Mouse (Mus musculus): Measurements from ENCODE around the gene Gm21954. TPM values are rescaled to one million over a fixed set of nuclear protein-coding genes. Genes with fewer than 3 reads are reported as not detected.
A peak's percentile ranks its signal among the peaks of the same experiment; 100 is the strongest.

Gm21954 gene
- polyA plus RNA-seq (2016; fragmentation: Nextera tagmentation; extraction: Ambion mirVana): not detected in 2 replicates

GRCm38 (mm10) chr3:55472110-55472509 is at the start of gene Gm21954:
Gene Gm21954 (minus strand): TSS chr3:55472210.
- H3K9ac ChIP-seq: no peak within 1 kb of the TSS
- H3K9me3 ChIP-seq (replicated peaks): no peaks in the 10 kb centered on the region
- no peaks in the 10 kb centered on the region for H3K27me3 ChIP-seq (replicated peaks)
- no peak within 1 kb of the TSS for H3K27ac ChIP-seq (ENCODE audit: poor library complexity, severe bottlenecking)
- no peak for ATAC-seq (ENCODE audit: insufficient number of reproducible peaks, low FRiP score)
- H3K4me1 ChIP-seq (replicated peaks): no peaks in the 10 kb centered on the region
- WGBS: 77% methylated on average over 2 of the region's 2 CpGs
- H3K36me3 ChIP-seq: no peaks in the 10 kb centered on the region
- no peak within 1 kb of the TSS for H3K4me3 ChIP-seq
- no peak within 1 kb of the TSS for H3K4me2 ChIP-seq

GRCm38 (mm10) chr3:55521776-55522175 is 49.8 kb upstream of the Gm21954 start:
- Histone ChIP-seq H3K4me1 (replicated peaks) (0 out of 2 replicates have a peak, but pooled peaks cover 3% of the 10 kb centered on the region), H3K27ac (ENCODE audit: poor library complexity, severe bottlenecking) (no peak overlapping the region), H3K9me3 (replicated peaks) (no peaks in the 10 kb centered on the region), H3K36me3 (no peaks in the 10 kb centered on the region), H3K27me3 (replicated peaks) (no peaks in the 10 kb centered on the region), H3K4me3 (no peak overlapping the region), H3K9ac (no peak overlapping the region), H3K4me2 (no peak overlapping the region)
- ATAC-seq (ENCODE audit: insufficient number of reproducible peaks, low FRiP score): no peak
- 76% methylated on average over 8 of the region's 8 CpGs for WGBS

- WGBS: 25% methylated on average over 12 of the region's 12 CpGs
- no peak overlapping the region for H3K9ac ChIP-seq
- H3K36me3 ChIP-seq: no peaks in the 10 kb centered on the region
- H3K27me3 ChIP-seq (replicated peaks): no peaks in the 10 kb centered on the region
- no peak overlapping the region for H3K27ac ChIP-seq (ENCODE audit: poor library complexity, severe bottlenecking)
- H3K9me3 ChIP-seq (replicated peaks): no peaks in the 10 kb centered on the region
- H3K4me2 ChIP-seq: peak overlapping the region; percentile 13; the same call in 1 of the 2 replicates
- H3K4me1 ChIP-seq (replicated peaks): 0 out of 2 replicates have a peak, but pooled peaks cover 3% of the 10 kb centered on the region
- ATAC-seq (ENCODE audit: insufficient number of reproducible peaks, low FRiP score): no peak
- H3K4me3 ChIP-seq: no peak overlapping the region
These were observed 48.5 kb upstream of the Gm21954 start for GRCm38 (mm10) chr3:55520240-55521180.

- Histone ChIP-seq H3K4me1 (replicated peaks) (0 out of 2 replicates have a peak, but pooled peaks cover 3% of the 10 kb centered on the region), H3K4me2 (no peak overlapping the region; the same call in 1 of the 2 replicates), H3K27ac (ENCODE audit: poor library complexity, severe bottlenecking) (no peak overlapping the region), H3K9me3 (replicated peaks) (no peaks in the 10 kb centered on the region), H3K36me3 (no peaks in the 10 kb centered on the region), H3K9ac (no peak overlapping the region), H3K27me3 (replicated peaks) (no peaks in the 10 kb centered on the region), H3K4me3 (no peak overlapping the region)
- no peak for ATAC-seq (ENCODE audit: insufficient number of reproducible peaks, low FRiP score)
- WGBS: 61% methylated on average over 17 of the region's 17 CpGs
These were observed 45.5 kb upstream of the Gm21954 start for GRCm38 (mm10) chr3:55517454-55518014.

GRCm38 (mm10) chr3:55515966-55516365 is 44.0 kb upstream of the Gm21954 start:
- no peak overlapping the region for H3K4me3 ChIP-seq
- WGBS: 83% methylated on average over 5 of the region's 5 CpGs

GRCm38 (mm10) chr3:55511658-55512057 is 39.6 kb upstream of the Gm21954 start:
- 0 out of 2 replicates have a peak, but pooled peaks cover 3% of the 10 kb centered on the region for H3K4me1 ChIP-seq (replicated peaks)
- no peak for ATAC-seq (ENCODE audit: insufficient number of reproducible peaks, low FRiP score)
- WGBS: 53% methylated on average over 6 of the region's 6 CpGs

More at GRCm38 (mm10) chr3:55515966-55516365, 44.0 kb upstream of the Gm21954 start:
- no peaks in the 10 kb centered on the region for H3K36me3 ChIP-seq
- no peak overlapping the region for H3K27ac ChIP-seq (ENCODE audit: poor library complexity, severe bottlenecking)
- no peak overlapping the region for H3K4me2 ChIP-seq
- ATAC-seq (ENCODE audit: insufficient number of reproducible peaks, low FRiP score): no peak
- H3K4me1 ChIP-seq (replicated peaks): 0 out of 2 replicates have a peak, but pooled peaks cover 3% of the 10 kb centered on the region
- no peaks in the 10 kb centered on the region for H3K27me3 ChIP-seq (replicated peaks)
- H3K9me3 ChIP-seq (replicated peaks): no peaks in the 10 kb centered on the region
- H3K9ac ChIP-seq: no peak overlapping the region

GRCm38 (mm10) chr3:55510198-55510597 is 38.2 kb upstream of the Gm21954 start:
- Histone ChIP-seq H3K27ac (ENCODE audit: poor library complexity, severe bottlenecking) (no peak overlapping the region), H3K4me3 (no peak overlapping the region), H3K4me2 (no peak overlapping the region), H3K27me3 (replicated peaks) (no peaks in the 10 kb centered on the region), H3K4me1 (replicated peaks) (0 out of 2 replicates have a peak, but pooled peaks cover 3% of the 10 kb centered on the region), H3K9ac (no peak overlapping the region), H3K9me3 (replicated peaks) (0 out of 2 replicates have a peak, but pooled peaks cover 3% of the 10 kb centered on the region), H3K36me3 (no peaks in the 10 kb centered on the region)
- ATAC-seq (ENCODE audit: insufficient number of reproducible peaks, low FRiP score): no peak
- 71% methylated on average over 7 of the region's 7 CpGs for WGBS

More at GRCm38 (mm10) chr3:55511658-55512057, 39.6 kb upstream of the Gm21954 start:
- no peaks in the 10 kb centered on the region for H3K27me3 ChIP-seq (replicated peaks)
- no peak overlapping the region for H3K9ac ChIP-seq
- H3K9me3 ChIP-seq (replicated peaks): no peaks in the 10 kb centered on the region
- H3K4me3 ChIP-seq: no peak overlapping the region
- H3K4me2 ChIP-seq: no peak overlapping the region
- no peak overlapping the region for H3K27ac ChIP-seq (ENCODE audit: poor library complexity, severe bottlenecking)
- H3K36me3 ChIP-seq: no peaks in the 10 kb centered on the region

GRCm38 (mm10) chr3:55499298-55499697 is 27.3 kb upstream of the Gm21954 start:
- Histone ChIP-seq H3K27me3 (replicated peaks) (no peaks in the 10 kb centered on the region), H3K9me3 (replicated peaks) (no peaks in the 10 kb centered on the region), H3K9ac (no peak overlapping the region), H3K4me1 (replicated peaks) (no peaks in the 10 kb centered on the region), H3K4me2 (no peak overlapping the region), H3K4me3 (no peak overlapping the region), H3K36me3 (no peaks in the 10 kb centered on the region), H3K27ac (ENCODE audit: poor library complexity, severe bottlenecking) (no peak overlapping the region)
- 87% methylated on average over 7 of the region's 7 CpGs for WGBS
- no peak for ATAC-seq (ENCODE audit: insufficient number of reproducible peaks, low FRiP score)

- H3K4me2 ChIP-seq: no peak overlapping the region
- WGBS: 85% methylated on average over 9 of the region's 9 CpGs
These were observed 24.5 kb upstream of the Gm21954 start for GRCm38 (mm10) chr3:55496462-55496941.

GRCm38 (mm10) chr3:55495866-55496265 is 23.9 kb upstream of the Gm21954 start:
- H3K4me3 ChIP-seq: no peak overlapping the region
- 54% methylated on average over 4 of the region's 4 CpGs for WGBS
- no peak overlapping the region for H3K4me2 ChIP-seq
- no peaks in the 10 kb centered on the region for H3K27me3 ChIP-seq (replicated peaks)
- no peaks in the 10 kb centered on the region for H3K9me3 ChIP-seq (replicated peaks)
- H3K9ac ChIP-seq: no peak overlapping the region
- H3K36me3 ChIP-seq: no peaks in the 10 kb centered on the region
- no peak for ATAC-seq (ENCODE audit: insufficient number of reproducible peaks, low FRiP score)
- no peak overlapping the region for H3K27ac ChIP-seq (ENCODE audit: poor library complexity, severe bottlenecking)
- no peaks in the 10 kb centered on the region for H3K4me1 ChIP-seq (replicated peaks)

More at GRCm38 (mm10) chr3:55496462-55496941, 24.5 kb upstream of the Gm21954 start:
- Histone ChIP-seq H3K27ac (ENCODE audit: poor library complexity, severe bottlenecking) (no peak overlapping the region), H3K4me3 (no peak overlapping the region), H3K4me1 (replicated peaks) (no peaks in the 10 kb centered on the region), H3K9me3 (replicated peaks) (no peaks in the 10 kb centered on the region), H3K9ac (no peak overlapping the region), H3K36me3 (no peaks in the 10 kb centered on the region), H3K27me3 (replicated peaks) (no peaks in the 10 kb centered on the region)
- ATAC-seq (ENCODE audit: insufficient number of reproducible peaks, low FRiP score): no peak

- ATAC-seq (ENCODE audit: insufficient number of reproducible peaks, low FRiP score): no peak
- Histone ChIP-seq H3K4me1 (replicated peaks) (no peaks in the 10 kb centered on the region), H3K9me3 (replicated peaks) (no peaks in the 10 kb centered on the region), H3K4me3 (no peak overlapping the region), H3K9ac (no peak overlapping the region), H3K36me3 (no peaks in the 10 kb centered on the region), H3K27ac (ENCODE audit: poor library complexity, severe bottlenecking) (no peak overlapping the region), H3K4me2 (no peak overlapping the region), H3K27me3 (replicated peaks) (no peaks in the 10 kb centered on the region)
- 78% methylated on average over 7 of the region's 7 CpGs for WGBS
These were observed 23.2 kb upstream of the Gm21954 start for GRCm38 (mm10) chr3:55495231-55495630.

Data from heart, embryonic 12.5 days (tissue).